Mouse (Mus musculus) brain, embryonic 14.5 days (tissue): ENCODE measurements around the gene Rhbdl1. TPM values are rescaled to one million over a fixed set of nuclear protein-coding genes. Genes with fewer than 3 reads are reported as not detected.

Experiments used
- DNase-seq: peaks from one replicate; pipeline ENCODE4 v3.0.0-alpha.2; 2011; ENCODE audit warnings: low read depth
- CTCF ChIP-seq: fragments of 200-500 bp; IDR thresholded peaks from 2 replicates; pipeline ENCODE4 v1.5.1; 2012; ENCODE audit warnings: inconsistent platforms, mild to moderate bottlenecking, moderate library complexity, borderline replicate concordance; ENCODE audit not compliant: insufficient read depth, insufficient read length; ENCODE audit errors: extremely low read depth
- POLR2A ChIP-seq: fragments of 200-500 bp; IDR thresholded peaks from 2 replicates; pipeline ENCODE4 v1.6.1; 2012; ENCODE audit warnings: mild to moderate bottlenecking, inconsistent platforms, borderline replicate concordance; ENCODE audit not compliant: poor library complexity, insufficient read depth, insufficient read length, severe bottlenecking; ENCODE audit errors: extremely low read depth
- polyA plus RNA-seq: library from polyadenylated mRNA; depleted of rRNA; stranded (reverse); fragments of >200 nt; gene quantifications from 2 replicates; pipeline ENCODE4 v1.2.3, GENCODE M21; 2012; rRNA removed

The Rhbdl1 gene
- polyA plus RNA-seq = 56.2 and 67.3 TPM in 2 replicates

DNA sequence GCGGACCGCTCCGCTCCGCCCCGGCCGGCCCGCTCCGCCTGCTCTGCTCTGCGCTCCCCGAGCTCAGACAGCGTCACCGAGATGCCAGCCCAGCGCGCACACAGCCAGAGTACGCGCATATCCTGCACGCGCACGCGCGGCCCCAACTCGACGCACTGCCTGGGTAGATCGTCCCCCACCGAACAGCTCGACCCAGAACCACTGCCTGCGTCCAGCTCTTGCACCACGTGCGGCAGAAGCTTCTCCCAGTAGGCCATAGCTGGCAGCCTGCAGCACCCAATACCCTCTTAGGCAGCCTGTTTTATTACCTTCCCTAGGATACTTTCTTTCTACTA is at the start of gene Rhbdl1:
TSS of gene Rhbdl1 (minus strand) at position 220 of the 335 bp plus-strand sequence.
- DNase-seq = peak; percentile 90
- TF ChIP-seq CTCF (no peak), POLR2A (peak; percentile 66; the same call in 1 of the 2 replicates)

DNA sequence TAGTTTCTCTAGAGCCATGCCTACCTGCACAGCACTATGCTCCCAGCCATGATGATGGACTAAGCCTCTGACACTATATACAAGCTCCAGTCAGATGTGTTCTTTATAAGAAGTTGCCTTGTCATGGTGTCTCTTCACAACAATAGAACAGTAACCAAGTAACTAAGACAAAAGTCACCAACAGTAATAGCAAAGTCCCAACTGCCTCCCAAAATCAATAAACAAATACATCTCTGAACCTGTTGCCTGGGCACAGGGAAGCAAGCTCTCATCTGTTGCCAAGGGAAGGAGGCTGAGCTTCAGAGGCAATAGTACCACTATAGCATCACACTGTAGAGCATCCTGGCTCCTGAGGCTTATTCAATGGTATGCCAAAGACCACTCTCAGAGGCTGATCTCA is 49.7 kb upstream of the Rhbdl1 start:
- TF ChIP-seq POLR2A = no peak
- no peak for TF ChIP-seq CTCF
- DNase-seq = no peak

DNA sequence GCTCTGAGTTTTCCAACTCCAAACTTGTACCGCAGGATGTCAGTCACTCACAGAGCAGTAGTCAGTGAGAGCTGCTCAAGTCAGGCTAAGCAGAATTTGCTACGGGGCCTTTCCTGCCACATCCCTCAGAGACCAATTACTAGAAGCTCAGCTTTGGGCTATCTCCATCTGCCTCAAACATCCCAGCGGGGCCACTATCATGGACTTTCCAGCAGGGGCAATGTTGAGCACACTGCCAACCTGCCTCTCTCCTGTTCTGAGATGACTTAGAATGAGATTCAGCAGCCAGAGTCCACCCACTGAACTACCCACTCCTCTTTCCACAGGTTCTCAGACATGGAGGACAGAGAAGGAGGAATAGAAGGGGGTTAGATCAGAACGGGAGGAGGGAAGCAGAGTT is 48.5 kb upstream of the Rhbdl1 start:
- no peak for TF ChIP-seq POLR2A
- TF ChIP-seq CTCF = peak; percentile 48; the same call in 1 of the 2 replicates
- DNase-seq = no peak

DNA sequence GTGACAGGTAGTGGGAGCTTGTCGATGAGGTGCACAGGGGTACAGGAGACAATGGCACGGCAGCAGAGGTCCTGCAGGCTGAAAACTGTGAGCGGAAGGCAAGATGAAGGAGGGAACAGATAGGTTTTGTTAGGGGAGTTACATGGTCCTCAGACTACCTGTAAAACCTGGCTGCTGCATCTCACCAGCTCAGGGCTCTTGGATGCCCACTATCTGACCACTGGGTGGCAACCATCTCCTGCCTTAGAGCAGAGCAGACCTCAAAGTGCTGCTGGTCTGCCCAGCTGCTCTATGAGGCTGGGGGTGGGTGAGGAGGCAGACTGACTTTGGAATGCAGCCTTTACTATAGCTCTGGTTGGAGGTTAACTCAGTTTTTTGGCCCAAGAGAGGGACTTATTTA is 46.7 kb upstream of the Rhbdl1 start:
- TF ChIP-seq POLR2A = no peak
- TF ChIP-seq CTCF = no peak
- DNase-seq = no peak

DNA sequence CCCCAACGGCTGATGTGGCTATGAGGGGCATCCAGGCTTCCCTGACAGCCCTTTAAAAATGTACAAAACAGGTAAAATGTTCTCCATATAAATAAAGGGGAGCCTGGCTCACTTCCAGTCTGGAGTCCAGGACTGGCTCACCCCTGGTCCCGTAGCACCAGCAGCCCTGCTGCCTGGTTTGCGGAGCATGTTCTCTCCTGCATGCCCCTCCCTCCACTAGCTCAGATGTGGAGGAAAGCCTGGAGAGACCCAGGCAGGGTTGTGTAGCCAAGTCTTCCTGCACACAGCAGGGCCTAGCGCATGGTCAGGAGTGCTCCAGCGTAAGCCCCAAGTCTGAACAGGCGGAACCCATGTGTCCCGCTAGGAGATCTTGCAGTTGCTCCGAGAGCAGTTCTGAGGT is 46.2 kb upstream of the Rhbdl1 start:
- TF ChIP-seq POLR2A = no peak
- no peak for TF ChIP-seq CTCF
- no peak for DNase-seq

DNA sequence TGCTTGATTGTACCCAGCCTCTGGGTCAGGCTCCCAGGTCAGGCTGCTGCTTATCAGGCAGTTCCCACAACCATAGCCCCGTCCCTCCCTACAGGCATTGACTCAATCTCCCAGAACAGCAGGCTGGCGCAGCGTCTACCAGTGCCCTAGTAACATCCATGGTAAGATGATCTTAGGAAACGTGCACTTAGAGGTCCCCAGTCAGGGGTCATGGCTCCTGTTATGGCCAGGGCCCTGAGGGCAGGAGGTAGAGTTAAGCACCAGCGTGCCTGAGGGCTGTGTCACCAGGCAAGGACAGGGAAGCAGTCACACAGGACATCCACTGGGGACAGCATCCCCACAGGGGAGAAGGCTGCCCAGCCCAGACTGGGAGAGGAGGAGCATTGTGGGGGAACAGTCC is 45.2 kb upstream of the Rhbdl1 start:
- no peak for DNase-seq
- no peak for TF ChIP-seq CTCF
- TF ChIP-seq POLR2A = no peak

DNA sequence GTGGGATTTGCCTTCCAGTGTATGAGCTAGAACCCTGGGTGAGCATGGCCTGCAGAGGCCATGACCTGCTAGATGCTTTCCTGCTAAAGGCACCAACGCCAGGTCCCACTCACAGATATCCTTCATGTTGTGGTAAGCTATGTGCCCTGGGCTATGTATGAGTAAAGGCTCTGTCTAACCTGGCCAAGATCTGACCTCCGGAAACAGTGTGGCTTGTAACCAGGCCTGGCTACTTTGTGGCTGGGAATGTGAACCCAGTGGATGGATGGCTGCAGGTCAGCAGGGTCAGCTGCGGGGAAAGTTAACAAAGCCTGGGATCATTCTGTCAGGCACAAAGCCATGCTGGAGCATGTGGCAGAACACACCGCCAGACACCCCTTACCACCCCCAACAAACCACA is 44.6 kb upstream of the Rhbdl1 start:
- no peak for DNase-seq
- TF ChIP-seq CTCF (no peak), POLR2A (no peak)

DNA sequence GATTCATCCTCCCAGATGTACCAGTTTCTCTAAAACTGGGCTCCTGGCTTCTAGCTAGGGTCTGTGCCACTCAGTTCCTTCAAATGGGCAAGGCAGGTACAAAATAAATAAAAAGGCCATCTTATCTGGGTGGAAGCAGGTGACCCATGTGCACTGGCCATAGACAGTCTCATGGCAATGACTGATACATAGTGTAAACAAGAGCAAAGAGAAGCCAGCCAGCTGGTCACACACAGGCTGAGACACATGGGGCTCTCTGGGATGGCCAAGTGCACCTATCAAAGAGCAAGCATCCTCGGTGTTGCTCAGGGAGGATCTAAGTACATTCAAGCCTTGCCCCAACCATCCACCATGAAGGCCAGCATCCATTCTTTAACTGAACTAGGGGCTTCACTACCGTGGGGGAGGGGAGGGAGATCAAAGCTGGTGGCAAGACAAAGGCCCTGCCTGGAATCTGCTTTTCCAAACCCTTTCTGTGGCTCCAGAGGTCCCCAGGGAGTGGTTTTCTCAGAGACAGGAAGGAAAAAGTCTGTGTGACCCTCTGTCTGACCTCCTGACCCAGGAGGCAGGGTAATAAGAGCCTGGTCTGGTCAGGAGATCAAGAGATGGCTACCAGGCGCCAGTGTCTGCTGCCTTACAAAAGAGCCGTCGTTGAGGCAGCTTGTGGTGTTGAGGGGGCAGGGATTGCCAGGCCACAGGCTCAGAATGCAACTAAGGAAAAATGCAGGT is 44.0 kb upstream of the Rhbdl1 start:
- no peak for DNase-seq
- TF ChIP-seq POLR2A (no peak), CTCF (no peak)

DNA sequence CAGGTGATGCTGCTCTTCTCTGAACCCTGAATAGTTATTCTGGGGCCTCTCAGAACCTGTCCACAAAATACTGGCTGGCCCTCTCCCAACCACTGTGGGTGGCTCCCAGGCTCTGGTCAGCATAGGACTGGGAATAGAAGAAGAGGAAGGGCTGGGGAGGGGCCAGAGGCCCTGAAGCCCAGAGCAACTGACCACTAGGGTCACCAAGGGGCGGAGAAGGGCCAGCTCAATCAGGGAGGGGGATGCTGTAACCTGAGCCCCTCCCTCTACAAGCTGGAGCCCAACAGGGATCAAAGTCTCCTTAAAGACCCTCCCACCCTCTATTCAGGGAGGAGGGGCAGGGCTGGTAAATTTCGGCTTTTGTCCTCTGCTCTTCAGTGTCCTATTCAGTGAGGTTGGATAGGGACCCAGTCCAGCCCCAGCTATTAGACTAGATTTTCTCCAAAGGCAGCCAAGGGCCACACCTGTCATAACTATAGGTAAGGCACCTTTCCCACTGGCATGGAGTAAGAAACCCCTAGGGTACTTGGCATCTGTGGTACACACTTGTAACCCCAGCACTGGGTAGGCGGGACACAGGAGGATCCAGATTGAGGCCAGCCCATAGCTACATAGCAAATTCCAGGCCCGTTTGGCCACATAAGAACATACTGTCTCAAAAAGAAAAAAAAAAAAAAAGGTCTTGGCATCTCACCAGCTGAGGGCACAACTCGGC is 43.3 kb upstream of the Rhbdl1 start, which contains the start of gene Wfikkn1:
TSS of gene Wfikkn1 (minus strand) at position 663 of the 715 bp plus-strand sequence.
- TF ChIP-seq POLR2A (no peak), CTCF (no peak)
- no peak for DNase-seq

DNA sequence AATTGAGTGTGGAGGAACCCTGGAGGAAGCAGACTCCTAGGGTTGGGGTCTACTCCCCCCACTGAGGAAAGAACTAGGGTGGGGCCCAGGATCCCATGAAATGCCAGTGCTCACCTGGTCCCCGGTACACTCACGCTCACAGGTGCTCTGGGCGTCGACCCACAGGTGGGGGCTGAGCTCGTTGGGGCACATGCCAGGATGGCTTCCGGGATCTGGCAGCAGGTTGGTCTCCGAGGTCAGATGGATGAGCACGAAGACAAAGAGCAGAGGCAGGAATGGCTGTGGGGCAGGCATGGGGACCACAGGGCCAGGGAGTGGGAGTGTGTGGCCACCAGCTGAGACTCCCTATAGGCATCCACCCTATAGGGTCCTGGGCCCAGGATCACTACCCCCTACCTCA is 42.7 kb upstream of the Rhbdl1 start:
- DNase-seq = no peak
- no peak for TF ChIP-seq POLR2A
- no peak for TF ChIP-seq CTCF

DNA sequence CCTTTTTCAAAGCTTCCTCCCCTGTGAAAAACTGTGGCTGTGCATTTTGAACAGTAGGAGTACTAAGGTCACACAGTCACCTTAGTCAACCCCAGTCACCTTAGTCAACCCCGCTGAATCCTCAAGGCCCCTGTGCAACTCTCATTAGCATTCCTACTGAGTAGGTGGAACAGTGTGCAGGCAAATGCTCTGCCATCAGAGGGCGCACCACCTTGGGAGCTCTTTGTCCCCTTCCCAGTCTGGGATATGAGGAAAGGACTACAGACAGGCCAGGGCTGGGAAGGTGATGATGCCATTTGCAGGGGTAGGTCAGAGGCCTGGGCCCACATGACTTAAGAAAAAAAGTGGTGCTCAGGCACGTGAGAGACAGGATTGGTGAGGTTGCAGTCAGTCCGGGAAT is 42.2 kb upstream of the Rhbdl1 start:
- no peak for DNase-seq
- TF ChIP-seq POLR2A = no peak
- peak; percentile 48; the same call in 1 of the 2 replicates for TF ChIP-seq CTCF
